Mouse (Mus musculus) heart, postnatal 0 days (tissue): ENCODE measurements at regions not wholly inside any gene's neighbourhood (a gene's known extent, or its start where the extent isn't known, plus 50 kb on each side); places are given as distances from the start of the nearest gene placed in this dataset.

Source experiments
- CTCF ChIP-seq: IDR thresholded peaks from 2 replicates; pipeline ENCODE4 v1.5.1; 2016; ENCODE audit warnings: antibody characterized with exemption, control low read depth, low read depth
- EP300 ChIP-seq: IDR thresholded peaks from 2 replicates; pipeline ENCODE4 v1.6.1; 2016; ENCODE audit warnings: antibody characterized with exemption, low read depth

GRCm38 (mm10) chr10:66941974-66942373, 154.0 kb upstream of the Jmjd1c start:
- TF ChIP-seq EP300, result no peak
- no peak for TF ChIP-seq CTCF
